Mouse (Mus musculus): ENCODE measurements around the gene Prkar1a.

DNA sequence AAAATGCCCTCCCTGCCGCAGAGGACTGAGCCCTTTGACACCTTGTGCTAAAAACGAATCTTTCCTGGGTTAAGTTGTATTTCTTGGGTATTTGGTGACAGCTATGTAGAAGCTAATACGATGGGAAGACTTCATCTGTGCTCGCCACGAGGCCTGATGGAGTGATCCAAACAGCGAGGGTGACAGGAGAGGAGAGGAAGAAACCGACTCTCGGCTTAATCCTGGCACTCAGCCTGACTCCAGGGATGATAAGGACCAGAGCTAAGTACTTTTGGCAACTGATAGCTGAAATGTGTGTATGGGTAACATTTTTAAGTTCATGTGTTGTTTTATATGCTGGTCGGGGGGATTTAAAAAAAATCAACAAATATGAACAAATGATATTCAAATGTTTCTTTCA lies 31.7 kb downstream of the Prkar1a start:
- no peak for TF ChIP-seq CTCF (IDR thresholded peaks at IDR 0.05; ENCODE audit: borderline replicate concordance, insufficient read depth, low read length)
- no peak for TF ChIP-seq POLR2A (IDR thresholded peaks at IDR 0.05; ENCODE audit: low read depth, low read length)
